Mouse (Mus musculus) heart, adult 9 months (tissue): ENCODE measurements around the gene Ifnar2.
"Not testable (repeated sequence)": the region's sequence is repeated elsewhere in the genome, so short reads cannot be mapped to it uniquely, and the experiment has no call there.

Experiments
- DNase-seq, 2 experiments: peaks; one replicate each; pipeline ENCODE4 v3.0.0; 2022; ENCODE audit warnings: low spot score in 2 of 2

The Ifnar2 gene

DNA sequence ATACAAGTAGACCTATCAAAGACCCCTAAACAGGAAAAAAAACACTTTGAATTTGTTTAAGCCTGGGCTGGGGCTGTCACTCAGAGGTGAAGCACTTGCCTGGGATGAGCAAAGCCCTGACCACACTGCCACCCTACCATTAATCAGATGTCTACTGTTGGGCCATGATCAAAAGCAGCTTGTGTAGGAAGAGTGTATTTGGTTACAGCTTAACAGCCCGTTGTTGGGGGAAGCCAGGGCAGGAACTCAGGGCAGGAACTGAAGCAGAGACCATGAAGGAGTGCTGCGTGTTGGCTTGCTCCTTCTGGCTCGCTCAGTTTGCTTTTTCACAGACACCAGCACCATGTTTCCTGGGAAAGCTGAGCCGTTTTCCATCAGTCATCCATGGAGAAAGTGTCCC is 54.0 kb downstream of the Ifnar2 start:
- DNase-seq, result no peak

DNA sequence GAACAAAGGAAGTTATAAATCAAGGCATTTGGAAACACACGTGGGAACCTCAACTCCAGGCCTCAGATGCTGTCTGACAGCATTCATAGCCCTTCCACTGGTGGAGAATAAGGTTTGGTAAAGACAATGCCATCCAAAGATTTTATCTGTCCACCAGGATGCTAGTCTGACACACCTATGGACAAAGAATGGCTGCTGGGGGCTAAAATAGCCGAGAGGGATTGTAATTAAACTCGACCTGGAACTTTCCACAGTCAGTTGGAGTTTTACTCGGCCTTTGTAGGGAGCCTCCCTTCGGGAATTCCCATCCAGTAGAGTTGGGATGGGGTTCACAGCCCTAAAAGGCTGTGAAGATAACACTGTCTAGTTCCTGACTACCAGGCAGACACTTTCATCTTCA is 54.9 kb downstream of the Ifnar2 start:
- no peak for DNase-seq

DNA sequence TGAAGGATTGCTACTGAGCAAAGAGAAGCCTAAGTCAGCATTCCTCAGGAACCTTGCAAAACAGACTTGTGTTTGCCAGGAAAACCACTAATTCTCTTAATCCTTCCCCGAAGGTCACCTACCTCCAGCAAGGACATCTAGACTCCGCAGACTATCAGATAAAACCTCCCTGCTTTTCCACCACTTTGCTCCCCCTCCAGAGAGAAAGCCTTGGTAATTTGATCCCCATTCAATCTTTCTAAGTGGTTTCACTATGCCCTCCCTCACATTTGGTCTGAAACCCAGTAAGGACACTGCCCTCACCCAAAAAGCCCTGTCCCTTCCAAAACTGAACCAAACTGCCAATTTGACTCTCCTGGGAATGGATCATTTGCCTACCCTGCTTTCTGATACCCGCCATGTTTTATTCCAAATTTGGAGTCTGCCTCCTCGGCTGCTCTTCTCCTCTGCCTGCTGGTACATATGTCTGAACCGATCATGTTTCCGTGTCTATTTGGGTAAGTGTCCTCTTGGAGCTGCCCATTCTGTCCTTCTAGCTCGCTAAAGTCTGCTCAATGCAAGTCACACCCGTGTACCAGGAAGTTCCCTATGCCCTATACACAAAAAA is 55.8 kb downstream of the Ifnar2 start:
- DNase-seq, result no peak

DNA sequence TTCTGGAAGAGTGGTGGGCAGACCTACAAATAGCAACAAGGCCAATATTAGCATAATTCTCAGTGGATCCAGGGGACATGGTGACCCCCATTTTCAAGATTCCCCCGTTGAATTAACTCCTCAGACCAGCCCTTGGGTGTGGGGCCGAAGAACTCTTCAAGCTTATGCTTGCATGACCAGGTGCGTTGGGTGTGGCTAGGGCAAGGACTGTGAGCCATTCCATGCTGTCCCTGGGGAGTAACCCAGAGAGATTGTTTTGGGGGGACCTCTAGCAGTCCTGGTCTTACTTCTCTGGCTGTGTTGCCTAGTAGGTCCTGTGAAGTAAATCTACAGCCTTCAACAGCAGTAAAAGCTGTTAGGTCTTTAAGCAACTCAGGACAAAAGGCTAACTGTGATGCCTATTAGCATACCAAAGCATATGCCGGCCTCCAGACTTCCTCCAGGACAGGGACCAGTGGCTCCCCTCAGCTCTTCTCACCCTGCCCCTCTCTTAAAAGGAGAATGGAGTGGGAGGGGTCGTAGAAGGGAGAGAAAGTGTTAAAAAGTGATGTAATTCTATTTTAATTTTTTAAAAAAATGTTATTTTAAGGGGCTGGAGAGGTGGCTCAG is 60.2 kb downstream of the Ifnar2 start:
- no peak for DNase-seq

DNA sequence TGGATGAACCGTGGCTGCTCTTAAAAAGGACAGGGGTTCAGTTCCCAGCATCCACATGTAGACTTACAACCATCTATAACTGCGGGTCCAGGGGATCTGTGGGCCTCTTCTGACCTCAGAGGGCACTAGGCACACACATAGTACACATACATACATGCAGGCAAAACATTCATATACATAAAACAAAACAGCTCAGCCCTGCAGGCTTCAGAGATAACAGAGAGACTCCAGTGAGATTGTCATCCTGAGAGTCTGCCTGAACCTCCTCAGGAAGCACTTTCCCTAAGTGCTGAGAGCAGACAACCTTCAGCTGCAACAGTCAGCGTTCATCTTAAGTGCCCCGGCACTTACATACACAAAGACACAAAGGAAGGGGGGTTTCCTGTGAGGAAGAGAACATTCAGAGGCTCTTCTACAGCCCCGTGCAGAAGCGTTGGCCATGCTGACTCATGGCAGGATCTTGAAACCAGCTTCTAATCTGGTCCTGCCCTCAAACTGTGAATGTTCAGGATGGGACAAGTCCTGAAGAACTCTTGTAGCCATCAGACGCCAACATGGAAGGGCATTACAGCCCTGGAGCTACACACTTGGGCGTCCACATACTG is 60.8 kb downstream of the Ifnar2 start:
- DNase-seq, result no peak

DNA sequence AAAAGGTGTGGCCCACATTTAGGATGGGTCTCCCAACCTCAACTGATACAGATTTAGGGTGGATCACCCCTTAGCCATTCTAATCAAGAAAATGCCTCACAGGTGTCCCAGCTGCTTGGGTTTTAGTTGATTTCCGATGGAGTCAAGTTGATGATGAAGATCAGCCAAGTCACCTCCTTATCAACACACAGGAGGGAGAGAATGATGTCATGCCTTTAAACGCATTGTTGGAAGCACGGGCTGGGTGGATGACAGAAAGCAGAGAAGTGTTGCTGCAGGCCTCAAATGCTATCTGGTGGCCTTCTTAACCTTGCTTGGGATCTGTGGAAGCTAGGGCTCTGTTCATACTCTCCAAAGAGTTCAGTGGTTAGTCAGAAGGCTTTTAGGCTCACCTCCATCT is 61.5 kb downstream of the Ifnar2 start:
- no peak for DNase-seq

DNA sequence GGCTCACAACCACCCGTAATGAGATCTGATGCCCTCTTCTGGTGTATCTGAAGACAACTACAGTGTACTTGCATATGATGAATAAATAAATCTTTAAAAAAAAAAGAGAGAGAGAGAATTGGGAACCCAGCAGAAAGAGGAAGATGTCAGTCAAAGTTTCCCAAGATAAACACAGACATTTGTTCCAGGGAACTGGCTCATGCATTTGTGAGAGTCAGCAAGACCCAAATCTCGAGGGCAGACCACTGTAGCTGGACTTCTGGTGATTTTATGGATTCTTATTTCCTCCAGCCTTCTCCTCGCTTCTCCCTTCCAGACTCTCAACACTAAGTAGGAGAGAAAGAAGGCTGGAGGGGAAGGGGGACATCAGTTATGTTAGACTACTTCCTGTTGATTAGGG is 65.5 kb downstream of the Ifnar2 start:
- DNase-seq, result no peak

DNA sequence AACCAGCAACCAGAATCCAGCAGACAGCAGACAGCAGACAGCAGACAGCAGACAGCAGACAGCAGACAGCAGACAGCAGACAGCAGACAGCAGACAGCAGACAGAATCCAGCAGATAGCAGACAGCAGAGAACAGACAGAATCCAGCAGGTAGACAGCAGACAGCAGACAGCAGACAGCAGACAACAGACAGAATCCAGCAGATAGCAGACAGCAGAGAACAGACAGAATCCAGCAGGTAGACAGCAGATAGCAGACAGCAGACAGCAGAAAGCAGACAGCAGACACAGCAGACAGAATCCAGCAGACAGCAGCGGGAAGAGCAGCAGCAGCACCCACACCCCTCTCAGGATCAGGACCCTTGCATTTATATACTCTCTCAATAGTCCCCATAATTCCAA is 66.0 kb downstream of the Ifnar2 start:
- not testable (repeated sequence) for DNase-seq

DNA sequence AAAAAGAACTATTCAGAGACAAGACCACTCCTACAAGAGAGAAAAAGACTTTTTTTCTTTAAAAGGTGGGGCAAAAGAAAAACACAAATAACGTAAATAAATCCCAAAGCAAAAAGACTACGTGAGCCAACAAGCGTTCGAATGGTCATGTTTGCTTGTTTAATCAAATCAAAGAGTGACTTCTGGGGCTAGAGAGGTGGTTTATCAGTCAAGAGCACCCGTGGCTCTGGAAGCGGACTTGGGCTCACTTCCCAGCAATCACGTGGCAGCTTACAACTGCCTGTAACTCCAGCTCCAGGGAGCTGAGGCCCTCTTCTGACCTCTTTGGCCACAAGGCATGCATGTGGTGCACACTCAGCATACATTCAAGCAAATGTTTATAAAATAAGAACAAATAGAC is 68.8 kb downstream of the Ifnar2 start:
- peak; percentile 81 to 85 for DNase-seq

DNA sequence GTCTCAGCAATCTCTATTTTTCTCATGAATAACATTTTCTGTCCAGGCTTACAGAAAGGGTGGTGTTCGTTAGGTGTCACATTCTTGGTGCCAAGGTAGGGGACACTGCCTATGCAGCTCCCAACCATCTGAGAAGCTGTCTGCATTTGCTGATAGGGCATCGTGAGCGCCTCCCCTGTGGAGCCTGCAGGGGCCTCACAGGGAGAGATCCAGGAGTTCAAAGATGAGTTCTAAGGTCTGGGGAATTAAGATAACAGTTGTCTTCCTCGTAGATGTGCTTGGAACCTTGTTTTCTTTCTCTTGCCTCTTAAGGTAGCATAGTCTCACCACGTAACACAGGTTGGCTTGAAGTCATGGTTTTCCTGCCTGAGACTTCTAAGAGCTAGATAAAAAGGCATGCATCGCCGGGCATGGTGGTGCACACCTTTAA is 69.2 kb downstream of the Ifnar2 start:
- no peak for DNase-seq

DNA sequence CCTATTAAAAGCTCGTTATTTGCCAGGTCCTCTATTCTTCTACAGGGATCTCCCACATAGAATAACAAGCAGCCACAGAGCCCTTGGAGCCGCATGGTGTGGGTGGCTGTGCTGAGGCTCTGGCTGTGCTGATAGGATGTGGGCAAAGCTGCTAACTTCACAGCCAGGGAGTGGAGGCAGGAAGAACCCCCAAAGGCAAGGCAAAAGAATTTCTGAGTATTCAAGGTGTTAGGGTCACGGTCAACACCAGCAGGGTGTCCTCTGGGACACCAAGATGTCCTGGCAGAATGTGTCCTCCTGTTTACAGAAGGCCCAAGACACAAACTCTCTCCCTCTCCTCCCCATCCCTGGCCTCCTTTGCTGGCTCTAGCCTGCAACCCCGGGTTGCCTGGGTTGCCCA is 69.9 kb downstream of the Ifnar2 start:
- DNase-seq, result no peak

DNA sequence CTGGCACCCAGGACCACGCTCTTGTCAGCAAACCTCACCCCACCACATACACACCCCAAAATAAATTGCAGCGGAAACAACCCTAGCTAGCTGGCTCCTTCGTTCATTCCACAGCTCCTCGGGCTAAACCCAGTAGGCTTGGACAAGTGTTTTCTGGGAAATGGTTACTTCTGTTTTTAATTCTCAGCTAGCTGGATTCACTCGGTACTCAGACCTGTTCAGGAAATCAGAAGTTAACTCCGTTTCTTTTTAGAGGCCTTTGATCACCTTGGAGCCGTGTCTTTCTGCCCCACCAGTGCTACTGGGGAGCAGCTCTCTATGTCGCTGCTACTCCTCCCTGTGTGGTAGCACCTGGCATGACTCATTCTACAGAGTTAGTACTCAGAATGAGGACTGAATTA is 70.6 kb downstream of the Ifnar2 start:
- DNase-seq, result no peak

DNA sequence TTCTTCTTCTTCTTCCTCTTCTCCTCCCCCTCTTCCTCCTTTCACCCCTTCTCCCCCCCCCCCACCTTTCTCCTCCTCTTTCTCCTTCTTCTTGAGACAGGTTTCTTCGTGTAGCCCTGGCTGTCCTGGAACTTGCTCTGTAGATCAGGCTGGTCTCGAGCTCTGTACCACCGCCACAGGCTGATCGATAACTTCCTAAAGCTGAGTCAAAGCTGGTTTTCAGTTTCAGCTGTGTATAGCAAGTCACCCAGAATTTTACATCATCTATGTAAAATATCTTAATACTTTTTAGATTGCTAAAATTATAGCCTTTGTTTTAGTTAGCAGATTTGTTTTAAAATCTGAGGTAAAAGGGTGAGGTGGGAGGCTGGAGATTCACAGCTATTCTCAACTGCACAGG is 72.3 kb downstream of the Ifnar2 start:
- no peak for DNase-seq

DNA sequence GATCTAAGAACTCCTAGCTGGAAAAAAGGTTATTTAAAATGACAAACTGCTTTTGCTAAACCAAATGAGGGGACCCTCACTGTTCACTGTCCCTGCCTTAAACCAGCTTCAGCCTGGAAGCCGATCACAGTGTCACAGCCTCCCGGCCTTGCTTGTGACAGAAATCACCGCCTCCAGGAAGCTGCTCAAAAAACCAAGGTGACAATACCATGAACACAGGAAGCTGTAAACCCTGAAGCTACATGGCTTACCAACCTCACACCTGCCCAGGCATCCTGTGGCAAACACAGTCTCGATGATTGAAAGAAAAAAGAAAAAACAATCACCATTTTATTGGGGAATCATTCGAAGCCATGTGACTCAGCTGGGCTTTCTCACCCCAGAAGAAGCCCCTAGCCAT is 73.0 kb downstream of the Ifnar2 start:
- DNase-seq, result no peak

DNA sequence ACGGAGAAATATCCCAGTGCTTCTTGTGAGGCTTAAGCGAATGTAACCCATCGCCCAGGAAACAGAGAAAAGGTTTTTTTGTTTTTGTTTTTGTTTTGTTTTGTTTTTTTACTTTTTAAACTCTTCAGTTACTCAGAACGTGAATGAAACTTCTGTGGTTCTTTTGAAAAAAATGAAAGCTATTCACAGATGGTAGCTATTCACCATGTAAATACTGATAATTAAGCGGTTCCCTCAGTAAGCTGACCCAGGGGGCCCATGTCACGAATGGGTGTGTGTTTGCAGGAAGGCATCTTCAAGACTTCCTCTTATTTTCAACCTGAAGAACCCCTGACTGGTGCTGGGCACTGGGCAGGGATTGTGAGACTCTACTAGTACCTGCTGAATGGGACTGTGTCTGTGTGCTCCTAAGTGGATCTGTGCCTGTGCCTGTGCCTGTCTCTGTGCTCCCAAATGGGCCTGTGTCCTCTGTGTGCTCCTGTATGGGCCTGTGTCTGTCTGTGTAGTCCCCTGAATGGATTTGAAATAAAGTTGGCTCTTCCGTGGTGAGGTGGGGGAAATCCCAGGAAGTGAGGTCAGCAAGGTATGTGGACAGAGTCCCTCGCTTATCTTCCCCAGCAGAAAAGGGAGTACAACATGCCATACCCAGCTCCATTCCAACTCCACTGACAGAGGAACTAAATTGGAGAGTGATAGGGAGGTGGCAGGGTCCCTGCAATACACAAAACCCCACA is 74.4 kb downstream of the Ifnar2 start:
- DNase-seq, result no peak

DNA sequence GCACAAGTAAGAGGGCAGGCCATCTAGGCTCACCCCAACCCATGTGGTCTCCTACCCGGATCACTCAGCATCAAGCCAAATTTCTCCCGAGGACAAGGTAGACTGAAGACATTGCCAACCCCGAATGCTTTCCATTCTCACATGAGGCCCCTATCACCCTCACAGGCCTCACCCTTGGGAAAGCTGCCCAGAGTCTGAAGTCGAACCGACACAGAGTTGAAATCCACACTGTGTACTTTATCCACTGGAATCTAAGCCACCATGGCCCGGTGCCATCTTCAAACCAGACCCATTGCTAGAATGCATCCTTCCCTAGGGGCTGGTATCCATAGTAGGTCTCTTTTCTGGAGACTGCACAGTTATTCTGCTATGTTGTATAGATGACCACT is 74.9 kb downstream of the Ifnar2 start:
- no peak for DNase-seq

DNA sequence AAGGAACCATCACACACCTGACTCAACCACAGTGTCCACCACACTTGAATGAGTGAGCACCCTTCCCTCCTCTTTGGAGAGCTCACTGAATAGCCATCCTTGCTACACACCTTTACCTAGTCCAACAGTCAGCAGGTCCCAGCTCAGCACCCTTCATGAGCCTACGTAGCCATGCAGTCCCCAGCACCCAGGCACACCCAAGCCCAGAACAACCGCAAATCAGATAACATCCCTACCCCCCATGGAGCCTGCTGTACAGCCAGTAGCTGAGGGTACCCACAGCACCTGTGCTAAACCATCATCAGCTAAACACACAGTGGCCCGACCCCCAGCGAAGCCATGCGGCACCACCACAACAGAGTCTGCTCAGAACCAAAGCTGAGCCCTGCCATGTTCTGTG is 75.5 kb downstream of the Ifnar2 start:
- DNase-seq, result no peak

DNA sequence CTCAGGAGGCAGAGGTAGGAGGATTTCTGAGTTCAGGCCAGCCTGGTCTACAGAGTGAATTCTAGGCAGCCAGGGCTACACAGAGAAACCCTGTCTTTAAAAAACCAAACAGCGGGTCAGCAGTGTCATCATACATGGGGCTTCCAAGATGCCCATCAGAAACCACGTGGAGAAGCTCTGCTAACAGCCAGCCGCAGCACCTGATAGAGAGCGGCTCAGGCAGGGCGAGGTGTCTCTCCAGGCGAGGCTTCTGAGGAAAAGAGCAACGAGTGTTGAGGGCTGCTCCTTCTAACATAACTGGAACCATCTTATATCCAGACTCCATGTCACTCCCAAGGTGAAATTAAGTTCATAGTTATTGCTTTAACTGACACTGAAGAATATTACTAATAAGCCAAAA is 76.3 kb downstream of the Ifnar2 start:
- no peak for DNase-seq

DNA sequence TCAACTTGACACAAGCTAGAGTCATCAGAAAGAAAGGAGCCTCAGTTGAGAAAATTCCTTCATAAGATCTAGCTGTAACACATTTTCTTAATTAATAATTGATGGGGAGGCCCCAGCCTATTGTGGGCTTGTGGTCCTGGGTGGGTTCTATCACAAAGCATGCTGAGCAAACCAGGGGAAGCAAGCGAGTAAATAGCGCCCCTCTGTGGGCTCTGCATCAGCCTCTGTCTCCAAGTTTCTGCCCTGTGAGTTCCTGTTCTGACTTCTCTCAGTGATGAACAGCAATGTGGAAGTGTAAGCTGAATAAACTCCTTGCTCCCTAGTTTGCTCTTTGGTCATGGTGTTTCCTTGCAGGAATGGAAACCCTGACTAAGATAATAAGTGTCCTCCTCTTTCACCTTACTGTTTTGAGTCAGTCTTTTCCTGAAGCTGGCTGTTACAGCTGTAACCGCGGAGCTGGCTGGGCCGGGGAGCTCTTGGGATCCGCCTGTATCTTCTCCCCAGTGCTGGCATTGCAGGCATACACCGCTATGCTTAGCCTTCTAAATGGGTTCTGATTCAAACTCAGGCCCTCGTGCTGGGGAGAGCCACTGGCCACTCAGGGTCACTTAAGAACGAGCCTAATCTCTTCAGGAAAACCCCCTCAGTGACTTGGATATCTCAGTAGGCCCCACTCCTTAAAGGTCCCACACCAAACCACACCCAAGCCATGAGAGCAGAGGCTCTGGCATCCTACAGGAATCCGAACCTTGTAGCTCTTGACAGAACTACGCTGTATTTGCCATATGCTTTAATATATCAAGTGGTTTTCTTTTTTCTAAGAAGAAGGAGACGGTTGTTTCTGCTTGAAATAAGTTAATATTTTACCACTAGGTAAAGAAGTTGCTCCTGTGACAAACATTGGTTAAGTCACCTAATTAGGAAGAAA is 77.8 kb downstream of the Ifnar2 start:
- no peak for DNase-seq

DNA sequence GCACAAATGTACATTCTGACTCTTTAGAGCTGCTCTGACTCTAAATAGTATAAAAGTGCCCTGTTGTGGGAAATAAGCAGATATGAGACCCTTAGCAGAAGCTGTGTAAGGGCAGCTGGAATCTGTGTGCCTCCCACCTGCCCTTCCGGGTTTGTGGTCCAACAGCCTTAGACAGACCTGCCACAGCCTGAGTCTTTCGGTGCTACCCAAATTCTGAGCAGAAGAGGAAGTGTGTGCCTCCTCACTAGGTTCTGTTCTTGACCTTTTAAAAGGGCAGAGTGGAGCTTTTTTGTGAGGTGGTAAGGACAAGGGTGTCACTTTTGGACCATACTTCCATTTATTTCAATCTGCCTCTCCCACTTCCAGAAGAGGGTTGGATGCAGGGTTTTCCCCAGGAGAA is 79.4 kb downstream of the Ifnar2 start:
- no peak for DNase-seq

DNA sequence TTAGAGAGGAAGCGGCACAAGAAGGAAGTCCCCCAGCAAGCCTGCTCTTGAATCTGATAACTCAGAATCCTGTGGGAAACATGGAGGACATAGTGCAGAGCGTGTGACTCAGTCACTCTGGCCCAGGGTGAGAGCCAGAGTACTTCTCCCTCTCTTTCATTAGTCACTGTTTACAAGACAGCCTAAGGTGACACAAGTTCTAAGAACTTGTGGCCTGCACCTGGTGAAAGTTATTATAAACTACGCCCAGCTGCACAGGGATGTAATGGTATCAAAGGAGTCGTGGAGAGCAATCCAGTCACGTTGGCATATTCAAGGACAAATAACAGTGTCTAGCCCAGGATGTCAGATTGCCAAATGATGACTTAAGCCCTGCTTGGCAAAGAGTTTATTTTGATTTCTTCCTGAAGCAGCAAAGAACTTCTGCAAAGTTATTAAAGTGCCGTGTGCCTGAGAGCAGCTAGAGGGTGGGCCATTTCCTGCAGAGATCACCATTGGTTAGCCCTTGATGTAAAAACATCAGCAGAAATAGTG is 79.8 kb downstream of the Ifnar2 start:
- peak; percentile 73 for DNase-seq
